Mouse (Mus musculus) retina, embryonic 14.5 days (tissue): Measurements from ENCODE around the gene Ogg1.
"Not testable (repeated sequence)": the region's sequence is repeated elsewhere in the genome, so short reads cannot be mapped to it uniquely, and the experiment has no call there.

Experiments
- DNase-seq: peaks from one replicate; pipeline ENCODE4 v3.0.0-alpha.2; 2015; ENCODE audit warnings: low spot score

Ogg1 gene

GRCm38 (mm10) chr6:113331721-113332120 lies 4.9 kb downstream of the Ogg1 start:
- DNase-seq, result no peak

DNA sequence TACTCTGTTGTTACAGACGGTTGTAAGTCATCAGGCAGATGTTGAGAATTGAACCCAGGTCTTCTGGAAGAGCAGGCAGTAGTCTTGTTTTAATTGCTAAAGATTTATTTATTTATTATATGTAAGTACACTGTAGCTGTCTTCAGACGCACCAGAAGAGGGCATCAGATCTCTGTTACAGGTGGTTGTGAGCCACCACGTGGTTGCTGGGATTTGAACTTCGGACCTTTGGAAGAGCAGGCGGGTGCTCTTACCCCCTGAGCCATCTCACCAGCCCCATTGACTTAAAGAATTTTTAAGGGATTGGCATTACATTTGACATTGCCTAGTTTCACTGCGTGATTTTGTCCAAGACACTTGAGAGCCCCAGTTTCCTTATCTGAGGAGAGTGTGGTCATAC lies 6.0 kb downstream of the Ogg1 start:
- DNase-seq, result not testable (repeated sequence)

DNA sequence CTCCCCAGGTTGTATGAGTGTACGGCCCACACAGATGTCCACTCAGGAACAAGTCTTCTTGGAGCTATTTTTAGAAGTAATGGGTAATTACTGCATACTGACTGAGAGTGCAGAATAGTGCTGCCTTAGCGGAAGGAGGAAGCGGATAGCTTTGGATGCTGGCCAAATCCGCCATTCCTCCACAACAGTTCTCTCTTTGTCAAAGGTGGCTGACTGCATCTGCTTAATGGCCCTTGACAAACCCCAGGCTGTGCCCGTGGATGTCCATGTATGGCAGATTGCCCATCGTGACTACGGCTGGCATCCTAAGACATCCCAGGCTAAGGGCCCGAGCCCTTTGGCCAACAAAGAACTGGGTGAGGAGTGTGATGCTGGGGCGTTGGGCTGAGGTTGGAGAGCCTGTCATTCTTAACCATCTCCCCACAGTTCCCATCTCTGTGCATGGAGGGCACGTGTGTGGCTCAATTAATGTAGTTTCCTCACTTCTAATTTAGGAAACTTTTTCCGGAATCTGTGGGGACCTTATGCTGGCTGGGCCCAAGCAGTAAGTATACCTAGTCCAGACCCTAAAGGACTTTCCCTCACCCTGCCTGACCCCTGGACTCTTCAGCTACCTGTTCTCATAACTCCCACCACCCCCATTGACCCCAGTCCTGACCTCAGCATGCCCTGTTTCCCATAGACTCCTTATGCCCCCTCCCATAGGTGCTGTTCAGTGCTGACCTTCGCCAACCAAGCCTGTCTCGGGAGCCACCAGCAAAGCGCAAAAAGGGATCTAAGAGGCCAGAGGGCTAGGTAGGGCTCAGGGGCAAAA lies 6.6 kb downstream of the Ogg1 start:
- no peak for DNase-seq

DNA sequence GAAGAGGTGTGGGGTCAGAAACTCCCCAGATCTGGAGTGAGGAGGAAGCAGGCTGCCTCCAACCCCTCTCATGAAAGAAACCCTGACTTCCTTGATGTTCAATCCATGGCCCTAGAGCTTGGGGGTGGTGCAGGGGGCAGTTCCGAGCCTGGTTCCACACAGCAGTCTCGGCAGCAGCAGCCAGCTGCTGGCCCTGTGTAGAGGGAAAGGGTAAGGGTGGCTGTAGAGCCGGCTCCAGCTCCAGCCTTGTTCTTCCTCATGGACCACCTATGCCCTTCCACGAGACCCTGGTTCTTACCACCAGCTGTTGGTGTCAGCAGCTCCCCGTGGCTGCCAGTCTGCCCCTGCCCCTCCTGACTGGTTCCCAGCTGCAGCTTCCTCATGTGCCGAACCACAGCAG lies 7.4 kb downstream of the Ogg1 start:
- no peak for DNase-seq

DNA sequence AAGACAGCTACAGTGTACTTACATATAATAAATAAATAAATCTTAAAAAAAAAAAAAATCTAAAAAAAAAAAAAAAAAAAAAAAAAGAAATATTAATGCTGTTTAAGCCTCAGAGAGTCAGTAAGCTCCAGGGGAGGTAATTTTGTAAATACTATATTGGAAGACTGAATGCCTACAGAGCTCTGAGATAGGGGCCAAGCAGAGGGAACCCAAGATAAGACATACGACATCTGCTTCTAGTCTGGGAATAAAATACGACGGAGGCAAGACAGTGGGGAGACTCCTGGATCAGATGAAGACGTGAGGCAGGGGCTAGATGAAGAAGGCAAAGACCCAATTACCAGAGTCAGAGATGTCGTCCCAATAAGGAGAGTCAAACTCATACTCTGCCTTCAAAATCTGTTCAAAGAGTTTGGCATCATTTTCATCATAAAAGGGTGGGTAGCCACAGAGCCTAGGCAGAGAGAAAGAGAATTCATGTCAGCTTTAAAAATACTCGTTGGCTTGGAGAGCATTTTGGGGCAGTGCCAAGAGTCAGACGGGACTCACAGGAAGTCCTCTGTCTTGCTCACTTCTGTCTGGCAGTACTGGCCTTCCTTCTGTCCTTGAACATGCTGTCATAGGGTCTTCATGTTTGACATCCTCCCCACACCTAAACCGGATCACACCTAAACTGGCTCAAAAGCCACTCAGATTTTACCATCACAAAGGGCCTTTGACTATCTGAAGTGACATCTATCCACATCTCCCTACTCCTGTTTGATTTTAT lies 10.3 kb downstream of the Ogg1 start:
- no peak for DNase-seq

DNA sequence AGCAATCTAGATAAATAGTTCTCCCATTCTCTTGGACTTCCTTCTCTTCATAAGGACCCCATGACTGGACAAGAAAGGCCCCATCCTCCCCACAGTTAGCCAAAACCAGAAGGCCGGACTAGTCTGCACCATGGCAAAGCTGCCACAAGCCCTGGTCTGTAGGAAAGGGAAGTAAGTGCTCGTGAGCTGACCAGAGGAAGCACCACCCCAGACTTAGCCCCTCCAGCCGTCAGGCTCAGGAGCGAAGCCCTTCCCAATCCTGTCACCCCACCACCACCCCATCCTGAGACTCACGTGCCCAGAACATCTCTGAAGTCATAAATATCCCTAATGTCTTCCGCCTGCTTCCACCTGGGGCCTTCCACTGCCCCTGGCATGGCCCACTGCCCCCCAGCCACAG lies 14.8 kb downstream of the Ogg1 start:
- DNase-seq, result no peak

- no peak for DNase-seq
Observed at GRCm38 (mm10) chr6:113342297-113342696, 15.5 kb downstream of the Ogg1 start.

DNA sequence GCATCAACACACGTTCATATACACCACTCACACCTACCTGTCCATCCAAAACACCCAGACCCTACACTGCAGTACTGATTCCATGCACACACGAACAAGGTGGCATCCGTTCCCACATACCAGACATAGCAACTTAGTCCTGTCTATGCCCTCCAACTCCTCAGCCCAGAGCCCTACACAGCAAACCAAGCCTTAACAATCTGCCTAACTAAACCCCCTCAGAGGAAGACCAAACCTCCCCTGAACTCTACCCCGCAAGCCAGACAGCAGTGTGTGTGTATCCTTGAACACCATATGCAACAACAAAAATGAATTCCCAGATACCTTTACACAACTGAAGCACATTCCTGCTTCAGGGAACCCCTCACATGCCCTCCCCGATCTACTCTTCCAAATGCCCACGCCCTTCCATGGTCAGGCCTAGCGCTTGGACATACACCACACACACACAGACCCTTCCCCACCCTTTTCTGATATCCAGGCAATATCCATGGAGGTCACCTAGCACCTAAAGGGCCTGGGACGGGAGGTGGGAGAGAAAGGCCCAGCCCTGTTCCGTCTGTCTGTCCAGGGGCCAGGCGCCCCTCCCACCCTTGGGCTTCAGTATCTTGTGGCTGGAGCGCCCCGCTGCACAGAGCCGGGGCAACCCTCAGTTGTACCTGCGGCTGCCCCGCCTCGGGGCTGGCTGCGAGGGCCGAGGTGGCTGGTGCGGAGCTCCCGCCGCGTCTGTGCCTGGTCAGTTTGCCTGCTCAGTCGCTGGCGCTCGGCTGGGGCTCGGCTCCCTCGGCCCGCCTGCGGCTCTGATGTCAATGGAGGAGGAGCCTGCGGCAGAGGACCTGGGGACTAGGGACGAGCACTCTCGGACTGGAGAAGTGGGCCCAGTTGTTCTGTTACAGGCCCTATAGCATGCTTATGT lies 16.7 kb downstream of the Ogg1 start, which contains the start of gene Camk1:
Gene Camk1 (minus strand): TSS at position 808 of the 916 bp plus-strand sequence.
- peak; percentile 68 for DNase-seq

GRCm38 (mm10) chr6:113344321-113344720 lies 17.5 kb downstream of the Ogg1 start:
- DNase-seq, result no peak

GRCm38 (mm10) chr6:113346897-113347296 lies 20.1 kb downstream of the Ogg1 start:
- no peak for DNase-seq

GRCm38 (mm10) chr6:113350538-113350937 lies 23.8 kb downstream of the Ogg1 start:
- DNase-seq, result no peak

DNA sequence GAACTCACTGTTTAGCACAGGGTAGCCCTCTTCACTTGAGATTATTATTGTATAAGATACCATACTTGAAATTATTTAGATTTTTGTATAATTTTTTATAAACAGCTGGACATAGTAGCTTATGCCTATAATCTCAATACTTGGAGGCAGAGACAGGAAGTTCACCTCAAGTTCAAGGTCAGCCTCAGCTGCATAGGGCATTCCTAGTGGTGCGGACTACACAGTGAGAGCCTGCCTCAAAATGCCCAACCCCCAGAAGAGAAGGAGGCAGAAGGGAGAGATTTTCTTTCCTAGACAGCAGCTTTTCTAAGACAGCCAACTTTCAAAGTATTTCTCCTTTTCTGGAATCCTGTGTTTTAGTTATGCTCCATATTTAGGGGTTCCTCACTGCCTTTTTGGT lies 24.4 kb downstream of the Ogg1 start:
- no peak for DNase-seq

DNA sequence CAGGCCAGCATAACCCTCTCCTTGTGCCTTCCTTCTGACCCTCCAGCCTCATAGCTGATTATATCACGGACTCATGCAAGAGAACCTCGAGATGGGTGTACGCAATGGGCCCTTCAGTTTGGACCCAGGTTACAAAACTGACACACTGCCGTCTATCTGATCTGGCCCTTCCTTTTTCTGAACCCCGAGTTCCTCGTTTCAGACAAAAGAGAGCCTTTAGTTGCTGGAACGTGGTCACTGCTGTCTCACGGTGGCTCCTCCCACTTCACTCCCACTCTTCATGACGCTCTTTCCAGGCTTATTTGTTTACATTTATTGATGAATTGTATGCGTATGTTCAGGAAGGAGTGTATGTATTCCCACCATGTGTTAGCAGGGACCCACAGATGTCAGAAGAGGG lies 24.9 kb downstream of the Ogg1 start:
- DNase-seq, result no peak

GRCm38 (mm10) chr6:113352820-113353219 lies 26.0 kb downstream of the Ogg1 start:
- no peak for DNase-seq

GRCm38 (mm10) chr6:113353696-113354095 lies 26.9 kb downstream of the Ogg1 start:
- no peak for DNase-seq

GRCm38 (mm10) chr6:113361476-113361875 lies 34.7 kb downstream of the Ogg1 start:
- no peak for DNase-seq

DNA sequence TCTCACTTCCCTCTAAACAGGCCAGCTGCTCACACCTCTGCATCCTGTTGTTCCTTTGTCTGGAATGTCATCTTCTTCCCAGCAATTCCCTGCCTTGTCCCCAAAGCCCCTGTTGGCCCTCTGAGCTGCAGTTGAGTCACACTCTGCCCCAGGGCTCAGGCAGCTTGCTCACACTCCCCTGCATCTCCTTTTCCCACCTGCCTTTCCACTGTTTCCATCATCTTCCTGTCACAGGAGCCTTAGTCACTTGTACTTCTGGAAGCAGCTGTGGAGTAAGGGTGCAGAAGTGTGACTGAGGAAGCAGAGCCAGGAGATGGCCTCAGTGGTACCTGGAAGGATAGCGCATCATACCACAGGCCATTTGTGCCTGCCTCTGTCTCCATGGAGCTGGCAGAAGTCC lies 35.5 kb downstream of the Ogg1 start:
- DNase-seq, result no peak

DNA sequence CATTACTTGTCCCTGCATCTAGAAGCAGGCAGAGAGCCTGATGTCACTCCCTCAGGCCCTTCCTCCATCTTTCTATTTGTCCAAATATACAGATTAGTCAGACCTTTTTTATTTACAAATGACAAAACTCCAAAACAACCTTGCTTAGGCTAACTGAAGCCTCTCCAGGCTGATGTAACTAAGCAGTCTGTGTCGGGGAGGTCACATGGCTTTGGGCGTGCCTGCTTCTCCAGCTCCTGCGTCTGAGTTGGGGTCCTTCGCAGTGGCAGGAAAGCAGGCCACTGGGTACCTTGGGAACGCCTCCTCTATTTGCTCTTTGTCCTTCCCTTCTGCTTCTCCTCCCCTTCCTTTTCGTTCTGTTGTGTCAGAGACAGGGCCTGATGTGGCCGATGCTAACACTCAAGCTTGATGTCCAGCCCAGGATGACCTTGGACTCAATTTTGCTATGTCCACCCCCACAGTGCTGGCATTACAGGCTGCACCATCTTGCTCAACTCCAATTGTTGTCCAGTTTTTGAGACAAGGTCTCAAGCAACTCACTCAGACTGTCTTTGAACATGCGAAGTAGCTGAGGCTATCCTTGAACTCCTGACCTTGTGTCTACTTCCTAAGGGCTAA lies 37.9 kb downstream of the Ogg1 start:
- DNase-seq, result no peak

GRCm38 (mm10) chr6:113366639-113367038 lies 39.9 kb downstream of the Ogg1 start:
- no peak for DNase-seq

- DNase-seq, result no peak
Observed at GRCm38 (mm10) chr6:113367574-113367973, 40.8 kb downstream of the Ogg1 start.

DNA sequence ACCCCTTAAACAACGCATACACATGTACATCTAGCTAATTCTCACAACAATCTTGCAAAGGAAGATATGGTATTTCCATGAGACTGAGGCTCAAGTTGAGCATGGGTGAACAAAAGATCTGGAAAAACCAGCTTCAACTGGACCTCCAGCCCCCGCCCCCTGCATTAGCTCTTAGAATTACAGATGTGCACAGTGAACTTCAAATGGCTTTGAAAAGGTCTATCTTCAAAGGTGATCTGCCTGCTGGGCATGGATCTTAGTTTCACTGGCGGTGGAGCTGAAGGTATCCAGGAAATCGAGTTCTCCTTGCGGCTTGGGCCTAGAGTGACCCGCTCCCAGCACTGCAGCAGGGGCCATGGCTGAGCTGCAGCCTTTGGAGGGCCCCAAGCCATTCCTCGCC lies 41.4 kb downstream of the Ogg1 start:
- DNase-seq, result no peak

DNA sequence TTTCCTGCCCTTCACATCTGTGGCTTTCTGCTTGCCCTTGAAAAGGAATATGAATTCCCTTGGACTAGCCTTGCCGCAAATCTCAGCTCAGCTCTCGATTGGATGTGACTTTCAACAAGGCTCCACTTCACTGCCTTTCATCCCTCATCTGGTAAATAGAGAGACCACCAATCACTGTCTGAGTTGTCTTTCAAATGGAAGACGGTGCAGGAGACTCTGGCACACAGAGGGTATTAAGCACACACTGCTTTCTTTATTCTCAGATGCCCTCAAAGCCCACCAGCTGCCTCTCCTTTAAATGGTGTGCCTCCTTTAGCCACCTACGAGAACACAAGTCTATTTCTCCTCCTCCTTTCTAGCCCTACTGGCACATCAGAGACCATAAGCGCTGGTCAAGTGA lies 41.8 kb downstream of the Ogg1 start:
- DNase-seq, result no peak
